Mouse (Mus musculus): ENCODE data around the gene Ube2s. TPM values are rescaled to one million over a fixed set of nuclear protein-coding genes. Genes with fewer than 3 reads are reported as not detected.
A peak's percentile ranks its signal among the peaks of the same experiment; 100 is the strongest.

The Ube2s gene
- total RNA-seq, 1 experiment, result 499 TPM

DNA sequence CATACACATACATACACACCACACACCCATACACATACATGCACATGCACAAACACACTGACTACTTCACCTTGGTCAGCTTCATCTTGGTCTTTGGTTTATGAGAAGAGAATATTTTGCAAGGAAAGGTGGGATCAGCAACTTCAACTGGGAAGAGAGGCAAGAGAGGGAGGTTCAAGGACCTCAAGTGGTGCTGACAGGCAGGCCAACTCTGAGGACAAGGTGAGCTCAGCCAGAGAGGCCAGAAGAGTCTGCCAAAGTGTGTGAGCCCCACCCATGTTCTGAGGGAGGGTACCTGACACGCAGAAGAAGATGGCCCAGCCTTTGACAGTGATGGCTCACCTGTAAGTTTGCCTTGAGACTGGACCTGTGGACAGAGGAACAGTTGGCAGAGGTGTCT lies 52.7 kb downstream of the Ube2s start:
- H3K27ac ChIP-seq (ENCODE audit: insufficient read depth, low read depth, low read length, poor library complexity, severe bottlenecking), result no peak overlapping the region; the same call in 1 of the 2 replicates
- no peaks in the 10 kb centered on the region for H3K4me1 ChIP-seq (ENCODE audit: control insufficient read depth in 2 of 2, insufficient read depth in 2 of 2, low read length in 2 of 2, poor library complexity in 1 of 2)
- TF ChIP-seq ZNF384 (IDR thresholded peaks at IDR 0.05; ENCODE audit: low read depth, low read length) (no peak), ZC3H11A (IDR thresholded peaks at IDR 0.05; ENCODE audit: borderline replicate concordance, low read depth, low read length) (no peak), CHD2 (IDR thresholded peaks at IDR 0.05; ENCODE audit: low read depth, low read length) (no peak), HCFC1 (IDR thresholded peaks at IDR 0.05; ENCODE audit: borderline replicate concordance, insufficient read depth, low read length) (no peak), MAFK (IDR thresholded peaks at IDR 0.05; ENCODE audit: insufficient read depth, low read depth, low read length) (no peak)
- DNase-seq (ENCODE audit: low read depth, low spot score), result no peak
- in situ Hi-C loops (cut with MboI; ENCODE audit: low sequenced_read_pairs in 2 of 2, unreplicated experiment in 2 of 2), result no loop called here
- H3K4me3 ChIP-seq (ENCODE audit: insufficient read depth in 1 of 2, low read depth in 1 of 2, low read length in 2 of 2, poor library complexity in 1 of 2, severe bottlenecking in 1 of 2), result no peak overlapping the region
- H3K9ac ChIP-seq (ENCODE audit: insufficient read depth, low read depth, low read length, poor library complexity, severe bottlenecking), result no peak overlapping the region
- H3K36me3 ChIP-seq (ENCODE audit: control insufficient read depth, insufficient read depth, low read length, poor library complexity, severe bottlenecking), result no peaks in the 10 kb centered on the region
- no peaks in the 10 kb centered on the region for H3K9me3 ChIP-seq (ENCODE audit: control insufficient read depth, insufficient read depth, low read depth, low read length)

DNA sequence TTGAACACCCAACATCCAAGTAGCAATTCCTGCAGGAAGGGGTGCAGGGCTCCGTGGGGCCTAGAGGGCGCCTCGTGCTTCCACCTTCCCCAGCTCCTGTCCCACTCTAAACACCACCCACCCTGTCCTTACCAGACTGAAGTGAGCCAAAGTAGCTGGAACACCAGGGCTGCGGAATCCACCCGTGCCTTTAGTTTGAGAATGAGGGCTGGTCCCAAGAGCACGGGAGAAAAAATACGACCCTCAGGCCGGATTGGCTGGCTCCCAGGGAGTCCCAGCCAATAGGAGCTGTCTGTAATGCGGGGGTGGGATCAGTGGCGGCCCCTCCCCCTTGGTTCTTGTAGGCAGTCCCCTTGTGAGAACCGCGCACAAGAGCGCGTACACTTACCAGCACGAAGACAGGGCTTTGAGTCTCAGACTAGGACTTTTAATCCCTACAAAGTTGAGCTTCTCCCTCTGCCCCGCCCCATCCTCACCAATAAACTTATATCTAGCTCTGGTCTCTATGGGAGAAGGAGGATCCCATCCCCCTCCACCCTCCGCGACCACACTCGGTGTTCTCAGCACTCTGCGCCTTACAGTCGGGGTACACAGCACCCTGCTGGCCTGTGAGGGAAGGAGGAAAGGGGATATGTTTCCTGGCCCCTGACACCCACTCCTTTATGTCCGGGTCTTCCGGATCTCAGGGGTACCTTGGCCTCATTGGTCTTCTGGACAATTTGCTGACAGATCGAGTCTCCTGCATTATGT lies 59.4 kb downstream of the Ube2s start, which contains the start of gene Cox6b2:
Gene Cox6b2, minus strand, starts transcription at position 274 of the 750 bp plus-strand sequence.
- Histone ChIP-seq H3K36me3 (ENCODE audit: control insufficient read depth, insufficient read depth, low read length, poor library complexity, severe bottlenecking) (peaks cover 12% of the 10 kb centered on the region), H3K9ac (ENCODE audit: insufficient read depth, low read depth, low read length, poor library complexity, severe bottlenecking) (peak within 1 kb of the TSS; percentile 92), H3K4me1 (ENCODE audit: control insufficient read depth in 2 of 2, insufficient read depth in 2 of 2, low read length in 2 of 2, poor library complexity in 1 of 2) (peaks cover 2 to 9% of the 10 kb centered on the region in 2 experiments; a peak in 2 of 4 replicates), H3K4me3 (ENCODE audit: insufficient read depth in 1 of 2, low read depth in 1 of 2, low read length in 2 of 2, poor library complexity in 1 of 2, severe bottlenecking in 1 of 2) (peak within 1 kb of the TSS; percentile 92 to 95), H3K9me3 (ENCODE audit: control insufficient read depth, insufficient read depth, low read depth, low read length) (no peaks in the 10 kb centered on the region), H3K27ac (ENCODE audit: insufficient read depth, low read depth, low read length, poor library complexity, severe bottlenecking) (peak within 1 kb of the TSS; percentile 89)
- in situ Hi-C loops (cut with MboI; ENCODE audit: low sequenced_read_pairs in 2 of 2, unreplicated experiment in 2 of 2), result no loop called here
- peak; percentile 98 for DNase-seq (ENCODE audit: low read depth, low spot score)
- no peak for TF ChIP-seq MAFK (IDR thresholded peaks at IDR 0.05; ENCODE audit: insufficient read depth, low read depth, low read length)
- TF ChIP-seq ZC3H11A (IDR thresholded peaks at IDR 0.05; ENCODE audit: borderline replicate concordance, low read depth, low read length), result no peak
- no peak; the same call in 1 of the 2 replicates for TF ChIP-seq HCFC1 (IDR thresholded peaks at IDR 0.05; ENCODE audit: borderline replicate concordance, insufficient read depth, low read length)
- no peak for TF ChIP-seq ZNF384 (IDR thresholded peaks at IDR 0.05; ENCODE audit: low read depth, low read length)
- TF ChIP-seq CHD2 (IDR thresholded peaks at IDR 0.05; ENCODE audit: low read depth, low read length), result peak; percentile 61; the same call in 1 of the 2 replicates

DNA sequence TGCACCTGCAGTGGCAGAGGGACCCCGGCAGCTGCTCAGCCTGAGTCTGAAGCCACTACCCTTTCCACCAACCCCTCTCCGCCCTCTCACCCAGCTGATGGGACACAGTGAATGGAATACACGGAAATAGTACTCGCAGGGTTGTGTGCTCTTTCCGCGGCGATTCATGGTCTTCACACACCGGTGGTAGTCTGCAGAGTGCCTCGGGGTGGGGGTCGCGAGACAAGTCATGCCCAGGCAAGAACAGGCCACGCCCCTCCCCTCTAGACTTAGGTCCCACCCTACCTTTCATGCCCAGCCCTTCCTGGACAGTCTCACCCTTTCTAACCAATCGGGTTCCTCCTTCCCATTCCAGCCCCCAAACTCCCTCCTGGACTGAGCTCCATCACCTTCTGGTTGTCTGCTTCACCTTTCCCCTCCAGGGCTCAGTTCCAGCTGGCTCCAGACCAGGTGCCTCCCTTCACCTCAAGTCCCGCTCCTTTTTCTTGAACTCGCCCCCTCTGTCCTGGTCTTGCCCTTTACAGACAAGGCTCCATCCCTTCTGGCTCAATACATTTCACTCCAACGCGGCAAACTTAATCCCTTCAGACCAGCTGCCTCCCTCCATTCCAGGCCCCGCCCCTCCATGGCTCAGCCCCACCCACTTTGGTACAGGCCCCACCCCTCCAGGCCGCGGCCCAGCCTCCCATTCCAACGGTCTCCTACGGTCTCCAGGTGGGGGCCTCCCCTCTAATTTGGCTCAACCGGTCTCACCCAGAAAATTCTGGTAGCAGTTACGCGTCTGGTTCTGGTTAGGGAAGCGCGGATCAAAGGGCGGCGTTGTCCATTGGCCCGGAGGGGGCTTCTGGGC lies 60.2 kb downstream of the Ube2s start:
- H3K9me3 ChIP-seq (ENCODE audit: control insufficient read depth, insufficient read depth, low read depth, low read length), result no peaks in the 10 kb centered on the region
- in situ Hi-C loops (cut with MboI; ENCODE audit: low sequenced_read_pairs in 2 of 2, unreplicated experiment in 2 of 2), result no loop called here
- H3K4me3 ChIP-seq (ENCODE audit: insufficient read depth in 1 of 2, low read depth in 1 of 2, low read length in 2 of 2, poor library complexity in 1 of 2, severe bottlenecking in 1 of 2), result peak overlapping the region; percentile 92 to 95
- H3K9ac ChIP-seq (ENCODE audit: insufficient read depth, low read depth, low read length, poor library complexity, severe bottlenecking), result peak overlapping the region; percentile 92
- peaks cover 2 to 9% of the 10 kb centered on the region in 2 experiments; a peak in 2 of 4 replicates for H3K4me1 ChIP-seq (ENCODE audit: control insufficient read depth in 2 of 2, insufficient read depth in 2 of 2, low read length in 2 of 2, poor library complexity in 1 of 2)
- H3K27ac ChIP-seq (ENCODE audit: insufficient read depth, low read depth, low read length, poor library complexity, severe bottlenecking), result peak overlapping the region; percentile 89
- DNase-seq (ENCODE audit: low read depth, low spot score), result peak; percentile 95
- TF ChIP-seq MAFK (IDR thresholded peaks at IDR 0.05; ENCODE audit: insufficient read depth, low read depth, low read length), result no peak
- no peak for TF ChIP-seq ZC3H11A (IDR thresholded peaks at IDR 0.05; ENCODE audit: borderline replicate concordance, low read depth, low read length)
- H3K36me3 ChIP-seq (ENCODE audit: control insufficient read depth, insufficient read depth, low read length, poor library complexity, severe bottlenecking), result peaks cover 12% of the 10 kb centered on the region

DNA sequence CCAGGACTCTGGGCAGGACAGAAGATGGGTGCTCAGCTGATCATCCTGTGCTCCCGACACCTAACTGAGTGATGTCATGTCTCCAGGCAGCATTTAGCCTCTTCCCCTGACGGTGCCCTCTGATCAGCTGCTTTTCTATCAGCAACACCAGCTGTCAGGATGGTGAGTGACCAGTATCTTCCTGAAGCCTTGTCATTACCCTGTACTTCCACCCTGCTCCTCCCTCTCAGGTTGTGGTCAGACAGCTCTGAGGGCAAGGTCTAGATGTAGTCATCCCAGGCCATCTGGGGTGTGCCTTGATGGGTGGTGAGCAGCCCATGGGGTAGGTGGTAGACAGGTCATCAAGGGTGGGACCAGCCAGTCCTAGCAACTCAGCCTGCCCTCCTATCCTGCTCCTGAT lies 63.2 kb downstream of the Ube2s start:
- H3K27ac ChIP-seq (ENCODE audit: insufficient read depth, low read depth, low read length, poor library complexity, severe bottlenecking), result no peak overlapping the region
- peaks cover 33% of the 10 kb centered on the region for H3K36me3 ChIP-seq (ENCODE audit: control insufficient read depth, insufficient read depth, low read length, poor library complexity, severe bottlenecking)
- no peak for DNase-seq (ENCODE audit: low read depth, low spot score)
- no peaks in the 10 kb centered on the region for H3K9me3 ChIP-seq (ENCODE audit: control insufficient read depth, insufficient read depth, low read depth, low read length)
- TF ChIP-seq MAFK (IDR thresholded peaks at IDR 0.05; ENCODE audit: insufficient read depth, low read depth, low read length), result no peak
- TF ChIP-seq ZNF384 (IDR thresholded peaks at IDR 0.05; ENCODE audit: low read depth, low read length), result no peak
- TF ChIP-seq HCFC1 (IDR thresholded peaks at IDR 0.05; ENCODE audit: borderline replicate concordance, insufficient read depth, low read length), result no peak
- no peak for TF ChIP-seq ZC3H11A (IDR thresholded peaks at IDR 0.05; ENCODE audit: borderline replicate concordance, low read depth, low read length)
- no peak for TF ChIP-seq CHD2 (IDR thresholded peaks at IDR 0.05; ENCODE audit: low read depth, low read length)
- in situ Hi-C loops (cut with MboI; ENCODE audit: low sequenced_read_pairs in 2 of 2, unreplicated experiment in 2 of 2), result no loop called here
- peaks cover 2 to 22% of the 10 kb centered on the region in 2 experiments; a peak in 2 of 4 replicates for H3K4me1 ChIP-seq (ENCODE audit: control insufficient read depth in 2 of 2, insufficient read depth in 2 of 2, low read length in 2 of 2, poor library complexity in 1 of 2)
- no peak overlapping the region for H3K9ac ChIP-seq (ENCODE audit: insufficient read depth, low read depth, low read length, poor library complexity, severe bottlenecking)
- H3K4me3 ChIP-seq (ENCODE audit: insufficient read depth in 1 of 2, low read depth in 1 of 2, low read length in 2 of 2, poor library complexity in 1 of 2, severe bottlenecking in 1 of 2), result no peak overlapping the region
